Mouse (Mus musculus): Measurements from ENCODE around the gene Erich4. TPM values are rescaled to one million over a fixed set of nuclear protein-coding genes. Genes with fewer than 3 reads are reported as not detected.
"Not testable (repeated sequence)": the region's sequence is repeated elsewhere in the genome, so short reads cannot be mapped to it uniquely, and the experiment has no call there.

Gene Erich4
- polyA plus RNA-seq, 1 experiment from 2014 or later, result not detected

DNA sequence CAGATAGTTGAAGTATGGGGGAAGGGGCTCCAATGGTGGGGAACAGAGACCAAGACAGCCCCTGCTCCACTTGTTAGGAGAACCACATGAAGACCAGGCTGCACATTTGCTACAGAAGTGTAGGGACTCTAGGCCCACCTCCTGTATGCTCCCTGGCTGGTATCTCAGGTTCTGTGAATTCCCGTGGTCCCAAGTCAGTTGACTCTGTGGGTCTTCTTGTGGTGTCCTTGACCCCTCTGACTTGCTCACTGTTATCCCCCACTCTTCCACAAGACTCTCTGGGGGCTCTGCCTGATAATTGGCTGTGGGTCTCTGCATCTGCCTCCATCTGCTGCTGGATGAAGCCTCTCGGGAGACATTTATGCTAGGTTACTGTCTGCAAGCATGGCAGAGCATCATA is 24.5 kb downstream of the Erich4 start:
- ATAC-seq (ENCODE audit: insufficient number of reproducible peaks, insufficient read depth, low FRiP score, low read depth), result no peak
- Histone ChIP-seq H3K9ac (ENCODE audit: low read length) (no peak overlapping the region), H3K36me3 (ENCODE audit: control insufficient read depth, insufficient read depth, low read length) (no peaks in the 10 kb centered on the region), H3K27ac (replicated peaks in 1 of 2; ENCODE audit: control insufficient read depth in 1 of 2, insufficient read depth in 1 of 2, low read depth in 2 of 2, low read length in 2 of 2) (no peak overlapping the region), H3K4me2 (ENCODE audit: low read length) (no peak overlapping the region), H3K4me3 (ENCODE audit: control insufficient read depth in 1 of 2, insufficient read depth in 1 of 2, low read depth in 1 of 2, low read length in 2 of 2) (no peak overlapping the region), H3K4me1 (ENCODE audit: control insufficient read depth in 2 of 2, insufficient read depth in 2 of 2, low read length in 2 of 2) (no peaks in the 10 kb centered on the region), H3K9me3 (ENCODE audit: control insufficient read depth, low read length) (no peaks in the 10 kb centered on the region), H3K27me3 (ENCODE audit: control insufficient read depth, insufficient read depth, low read length) (no peaks in the 10 kb centered on the region)
- 73% methylated on average over 2 of the region's 2 CpGs for WGBS

GRCm38 (mm10) chr7:25585351-25586204 is 30.1 kb downstream of the Erich4 start:
- no peak for ATAC-seq (ENCODE audit: insufficient number of reproducible peaks, insufficient read depth, low FRiP score, low read depth)
- WGBS, result 73% methylated on average over 9 of the region's 9 CpGs
- no peaks in the 10 kb centered on the region; the same call in 1 of the 2 replicates for H3K9me3 ChIP-seq (ENCODE audit: control insufficient read depth, low read length)
- no peaks in the 10 kb centered on the region for H3K36me3 ChIP-seq (ENCODE audit: control insufficient read depth, insufficient read depth, low read length)
- no peak overlapping the region for H3K27ac ChIP-seq (replicated peaks in 1 of 2; ENCODE audit: control insufficient read depth in 1 of 2, insufficient read depth in 1 of 2, low read depth in 2 of 2, low read length in 2 of 2)
- no peaks in the 10 kb centered on the region for H3K27me3 ChIP-seq (ENCODE audit: control insufficient read depth, insufficient read depth, low read length)
- no peak overlapping the region for H3K4me3 ChIP-seq (ENCODE audit: control insufficient read depth in 1 of 2, insufficient read depth in 1 of 2, low read depth in 1 of 2, low read length in 2 of 2)
- no peaks in the 10 kb centered on the region for H3K4me1 ChIP-seq (ENCODE audit: control insufficient read depth in 2 of 2, insufficient read depth in 2 of 2, low read length in 2 of 2)
- no peak overlapping the region for H3K4me2 ChIP-seq (ENCODE audit: low read length)
- no peak overlapping the region for H3K9ac ChIP-seq (ENCODE audit: low read length)

DNA sequence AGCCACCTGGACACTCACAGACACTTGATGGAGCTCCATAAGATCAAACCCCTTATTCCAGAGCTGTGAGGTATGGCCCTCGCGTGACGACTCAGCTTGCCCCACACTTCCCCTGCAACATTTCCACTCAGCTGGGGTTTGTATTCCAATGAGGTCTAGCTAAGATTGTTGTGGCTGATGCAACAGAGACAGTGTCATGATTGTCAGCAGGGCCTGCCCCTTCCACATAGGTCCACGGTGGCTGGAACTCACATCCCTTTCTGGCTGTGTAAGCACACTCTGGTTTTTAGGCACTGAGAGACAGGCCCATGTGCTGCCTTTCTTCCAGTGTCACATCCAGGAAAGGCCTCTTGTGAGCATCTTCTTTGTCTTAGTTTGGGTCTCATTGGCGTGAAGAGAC is 31.0 kb downstream of the Erich4 start:
- Histone ChIP-seq H3K27ac (replicated peaks in 1 of 2; ENCODE audit: control insufficient read depth in 1 of 2, insufficient read depth in 1 of 2, low read depth in 2 of 2, low read length in 2 of 2) (no peak overlapping the region), H3K4me2 (ENCODE audit: low read length) (no peak overlapping the region)
- no peak for ATAC-seq (ENCODE audit: insufficient number of reproducible peaks, insufficient read depth, low FRiP score, low read depth)

GRCm38 (mm10) chr7:25582301-25582810 is 33.3 kb downstream of the Erich4 start:
- WGBS, result 72% methylated on average over 15 of the region's 15 CpGs
- H3K36me3 ChIP-seq (ENCODE audit: control insufficient read depth, insufficient read depth, low read length), result no peaks in the 10 kb centered on the region
- no peaks in the 10 kb centered on the region for H3K27me3 ChIP-seq (ENCODE audit: control insufficient read depth, insufficient read depth, low read length)
- H3K9ac ChIP-seq (ENCODE audit: low read length), result no peak overlapping the region
- H3K4me3 ChIP-seq (ENCODE audit: control insufficient read depth in 1 of 2, insufficient read depth in 1 of 2, low read depth in 1 of 2, low read length in 2 of 2), result no peak overlapping the region
- no peak overlapping the region for H3K4me2 ChIP-seq (ENCODE audit: low read length)
- H3K4me1 ChIP-seq (ENCODE audit: control insufficient read depth in 2 of 2, insufficient read depth in 2 of 2, low read length in 2 of 2), result no peaks in the 10 kb centered on the region
- ATAC-seq (ENCODE audit: insufficient number of reproducible peaks, insufficient read depth, low FRiP score, low read depth), result no peak
- H3K27ac ChIP-seq (replicated peaks in 1 of 2; ENCODE audit: control insufficient read depth in 1 of 2, insufficient read depth in 1 of 2, low read depth in 2 of 2, low read length in 2 of 2), result no peak overlapping the region
- no peaks in the 10 kb centered on the region; the same call in 1 of the 2 replicates for H3K9me3 ChIP-seq (ENCODE audit: control insufficient read depth, low read length)

More for the DNA sequence above, 31.0 kb downstream of the Erich4 start:
- Histone ChIP-seq H3K9me3 (ENCODE audit: control insufficient read depth, low read length) (no peaks in the 10 kb centered on the region; the same call in 1 of the 2 replicates), H3K4me3 (ENCODE audit: control insufficient read depth in 1 of 2, insufficient read depth in 1 of 2, low read depth in 1 of 2, low read length in 2 of 2) (no peak overlapping the region), H3K9ac (ENCODE audit: low read length) (no peak overlapping the region), H3K36me3 (ENCODE audit: control insufficient read depth, insufficient read depth, low read length) (no peaks in the 10 kb centered on the region), H3K4me1 (ENCODE audit: control insufficient read depth in 2 of 2, insufficient read depth in 2 of 2, low read length in 2 of 2) (no peaks in the 10 kb centered on the region), H3K27me3 (ENCODE audit: control insufficient read depth, insufficient read depth, low read length) (no peaks in the 10 kb centered on the region)
- 77% methylated on average over 5 of the region's 5 CpGs for WGBS

DNA sequence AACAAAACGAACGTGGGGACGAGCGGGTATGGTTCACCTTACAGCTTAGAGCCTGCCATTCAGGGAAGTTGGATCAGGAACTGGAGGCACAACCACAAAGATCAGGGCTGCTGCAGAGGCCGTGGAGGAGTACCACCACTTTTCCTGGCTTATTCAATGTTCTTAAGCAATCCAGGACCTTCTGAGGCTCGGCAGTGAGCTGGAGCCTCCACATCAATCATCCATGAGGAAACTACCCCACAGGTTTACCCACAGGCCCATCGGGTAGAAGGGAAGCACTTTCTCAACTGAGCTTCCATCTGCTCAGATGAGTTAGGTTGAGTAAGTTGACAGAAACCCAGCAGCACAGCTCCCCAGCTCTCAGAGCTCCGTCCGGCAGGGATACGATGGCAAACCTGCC is 36.3 kb downstream of the Erich4 start:
- Histone ChIP-seq H3K36me3 (ENCODE audit: control insufficient read depth, insufficient read depth, low read length) (no peaks in the 10 kb centered on the region), H3K4me2 (ENCODE audit: low read length) (no peak overlapping the region), H3K27ac (replicated peaks in 1 of 2; ENCODE audit: control insufficient read depth in 1 of 2, insufficient read depth in 1 of 2, low read depth in 2 of 2, low read length in 2 of 2) (no peak overlapping the region), H3K27me3 (ENCODE audit: control insufficient read depth, insufficient read depth, low read length) (no peaks in the 10 kb centered on the region), H3K4me1 (ENCODE audit: control insufficient read depth in 2 of 2, insufficient read depth in 2 of 2, low read length in 2 of 2) (no peaks in the 10 kb centered on the region), H3K9ac (ENCODE audit: low read length) (no peak overlapping the region), H3K4me3 (ENCODE audit: control insufficient read depth in 1 of 2, insufficient read depth in 1 of 2, low read depth in 1 of 2, low read length in 2 of 2) (no peak overlapping the region), H3K9me3 (ENCODE audit: control insufficient read depth, low read length) (no peaks in the 10 kb centered on the region; the same call in 1 of the 2 replicates)
- 76% methylated on average over 10 of the region's 10 CpGs for WGBS
- no peak for ATAC-seq (ENCODE audit: insufficient number of reproducible peaks, insufficient read depth, low FRiP score, low read depth)

- not testable (repeated sequence) for H3K9me3 ChIP-seq (ENCODE audit: control insufficient read depth, low read length); ATAC-seq (ENCODE audit: insufficient number of reproducible peaks, insufficient read depth, low FRiP score, low read depth); H3K27ac ChIP-seq (replicated peaks in 1 of 2; ENCODE audit: control insufficient read depth in 1 of 2, insufficient read depth in 1 of 2, low read depth in 2 of 2, low read length in 2 of 2); H3K9ac ChIP-seq (ENCODE audit: low read length); H3K4me1 ChIP-seq (ENCODE audit: control insufficient read depth in 2 of 2, insufficient read depth in 2 of 2, low read length in 2 of 2); H3K4me3 ChIP-seq (ENCODE audit: control insufficient read depth in 1 of 2, insufficient read depth in 1 of 2, low read depth in 1 of 2, low read length in 2 of 2); H3K36me3 ChIP-seq (ENCODE audit: control insufficient read depth, insufficient read depth, low read length); H3K4me2 ChIP-seq (ENCODE audit: low read length); H3K27me3 ChIP-seq (ENCODE audit: control insufficient read depth, insufficient read depth, low read length)
- WGBS, result 73% methylated on average over 11 of the region's 14 CpGs
These were observed 38.8 kb downstream of the Erich4 start for GRCm38 (mm10) chr7:25576793-25577437.

DNA sequence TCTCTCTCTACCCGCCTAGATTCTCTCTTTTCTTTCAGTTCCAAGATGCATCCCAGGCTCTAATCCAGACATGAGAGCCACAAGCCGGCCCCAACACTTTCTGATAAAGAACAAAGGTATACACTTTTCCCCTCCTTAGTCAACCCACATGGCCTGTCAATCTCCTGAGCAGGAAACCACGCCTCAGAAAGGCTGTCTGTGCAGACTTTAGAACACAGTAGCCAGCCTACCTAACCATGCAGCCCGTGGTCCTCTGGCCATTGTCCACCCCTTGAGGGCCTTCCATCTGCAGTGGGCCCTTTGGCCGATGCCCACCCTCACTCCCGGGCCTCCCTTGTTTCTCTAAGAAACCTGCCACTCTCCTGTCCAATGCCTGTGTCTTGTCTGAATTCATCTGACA is 39.4 kb downstream of the Erich4 start:
- not testable (repeated sequence) for H3K27ac ChIP-seq (replicated peaks in 1 of 2; ENCODE audit: control insufficient read depth in 1 of 2, insufficient read depth in 1 of 2, low read depth in 2 of 2, low read length in 2 of 2); H3K4me3 ChIP-seq (ENCODE audit: control insufficient read depth in 1 of 2, insufficient read depth in 1 of 2, low read depth in 1 of 2, low read length in 2 of 2); H3K27me3 ChIP-seq (ENCODE audit: control insufficient read depth, insufficient read depth, low read length); H3K4me1 ChIP-seq (ENCODE audit: control insufficient read depth in 2 of 2, insufficient read depth in 2 of 2, low read length in 2 of 2); H3K36me3 ChIP-seq (ENCODE audit: control insufficient read depth, insufficient read depth, low read length); H3K4me2 ChIP-seq (ENCODE audit: low read length); H3K9me3 ChIP-seq (ENCODE audit: control insufficient read depth, low read length); ATAC-seq (ENCODE audit: insufficient number of reproducible peaks, insufficient read depth, low FRiP score, low read depth); H3K9ac ChIP-seq (ENCODE audit: low read length)
- 22% methylated on average over 6 of the region's 6 CpGs for WGBS
